Mouse (Mus musculus) left cerebral cortex, adult 2 months (tissue): ENCODE data around the gene Polr1d. TPM values are rescaled to one million over a fixed set of nuclear protein-coding genes. Genes with fewer than 3 reads are reported as not detected.

ENCODE experiments used
- DNase-seq, 2 experiments: peaks; one replicate each; pipeline ENCODE4 v3.0.0; 2021 to 2022; ENCODE audit warnings: low spot score in 2 of 2, mixed read lengths in 1 of 2; ENCODE audit errors: extremely low spot score in 1 of 2
- H3K27ac ChIP-seq: fragments of 200-600 bp; 2 replicates; pipeline ENCODE4 v1.8.1; 2022
- H3K4me3 ChIP-seq: fragments of 200-600 bp; 2 replicates; pipeline ENCODE4 v1.8.1; 2022
- CTCF ChIP-seq: fragments of 200-600 bp; IDR thresholded peaks from 2 replicates; pipeline ENCODE4 v1.8.1; 2022; ENCODE audit warnings: antibody characterized with exemption, mild to moderate bottlenecking, moderate library complexity
- intact Hi-C: fragments of 180-260 bp; cut with DNase I; formaldehyde crosslinking; loops from one replicate; pipeline ENCODE4 v1.15.1; 2025
- total RNA-seq, 2 experiments: library from RNA; stranded (reverse); gene quantifications; 2 replicates each; pipeline ENCODE4 v1.2.3; 2021

Gene Polr1d
- total RNA-seq, 2 experiments from 2014 or later: 66.8 to 67.0 TPM

DNA sequence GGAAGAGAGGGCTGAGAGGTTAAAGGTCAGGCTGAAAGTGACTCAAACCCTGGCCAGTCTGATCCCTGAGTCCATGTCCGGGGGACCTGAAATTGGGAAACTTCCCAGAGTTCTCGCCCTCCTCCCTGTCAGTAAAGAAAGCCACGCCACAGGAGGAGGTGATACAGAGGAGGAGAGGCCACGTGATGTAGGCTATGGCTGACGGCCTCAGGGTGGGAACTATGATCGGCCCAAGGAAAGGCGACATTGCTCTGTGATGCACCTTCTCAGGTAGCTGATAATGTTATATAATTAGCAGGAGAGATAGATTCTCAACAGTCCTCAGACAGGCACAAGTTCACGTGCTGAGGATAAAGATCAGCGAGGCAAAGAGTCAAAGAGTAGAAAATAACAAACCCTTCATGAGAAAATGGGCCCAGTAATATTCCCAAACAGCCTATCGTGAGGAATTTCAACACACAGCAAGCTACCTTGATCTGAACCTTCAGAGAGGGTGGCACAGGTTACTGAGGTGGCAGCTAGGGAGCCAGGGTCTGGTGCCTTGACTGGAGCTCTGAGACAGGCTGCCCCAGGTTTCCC lies 20.0 kb upstream of the Polr1d start:
- intact Hi-C loops: no loop called here
- Histone ChIP-seq H3K4me3 (no peak overlapping the region), H3K27ac (no peak overlapping the region)
- TF ChIP-seq CTCF: no peak
- no peak for DNase-seq

DNA sequence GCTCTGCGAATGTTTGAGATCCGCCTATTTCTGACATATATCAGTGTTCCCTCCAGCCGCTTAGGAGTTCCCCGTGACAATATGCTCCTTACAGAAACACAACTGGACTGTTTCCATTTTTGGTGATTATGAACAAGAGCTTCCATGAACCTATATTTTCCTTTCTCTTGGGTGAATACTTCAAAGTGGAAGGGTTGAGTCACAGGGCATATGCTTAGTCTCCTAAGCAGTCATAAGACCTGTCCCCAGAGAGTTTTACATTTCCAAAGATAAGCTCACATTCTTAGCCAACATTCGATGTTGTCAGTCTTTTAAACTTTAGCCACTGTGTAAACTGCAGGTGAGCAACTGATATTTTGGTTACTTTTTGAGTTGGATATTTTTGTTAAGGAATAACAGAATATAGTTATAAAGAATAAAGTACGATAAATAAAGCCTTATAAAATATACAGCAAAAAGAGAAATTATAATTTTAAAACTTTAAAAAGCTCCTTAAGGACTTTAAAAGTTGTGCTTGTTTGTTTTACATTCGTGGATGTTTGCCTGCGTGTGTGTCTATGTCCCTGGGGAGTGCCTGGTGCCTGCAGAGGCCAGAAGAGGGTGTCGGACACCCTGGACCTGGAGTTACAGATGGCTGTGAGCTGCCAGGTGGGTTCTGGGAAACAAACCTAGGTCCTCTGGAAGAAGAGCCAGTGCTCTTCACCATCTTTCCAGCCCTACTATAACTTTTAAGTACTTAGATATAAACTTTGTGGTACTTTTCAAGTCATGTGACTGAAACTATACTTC lies 19.0 kb upstream of the Polr1d start:
- TF ChIP-seq CTCF: no peak
- no peak for DNase-seq
- no peak overlapping the region for H3K27ac ChIP-seq
- intact Hi-C loops: no loop called here
- no peak overlapping the region for H3K4me3 ChIP-seq

- DNase-seq: no peak
- Histone ChIP-seq H3K4me3 (no peak overlapping the region), H3K27ac (no peak overlapping the region)
- intact Hi-C loops: no loop called here
- TF ChIP-seq CTCF: no peak
Measured at GRCm38 (mm10) chr5:147058661-147059060, 18.2 kb upstream of the Polr1d start.

GRCm38 (mm10) chr5:147059319-147059718 lies 17.5 kb upstream of the Polr1d start:
- no peak for DNase-seq
- TF ChIP-seq CTCF: no peak
- no peak overlapping the region for H3K27ac ChIP-seq
- H3K4me3 ChIP-seq: no peak overlapping the region
- intact Hi-C loops: no loop called here

DNA sequence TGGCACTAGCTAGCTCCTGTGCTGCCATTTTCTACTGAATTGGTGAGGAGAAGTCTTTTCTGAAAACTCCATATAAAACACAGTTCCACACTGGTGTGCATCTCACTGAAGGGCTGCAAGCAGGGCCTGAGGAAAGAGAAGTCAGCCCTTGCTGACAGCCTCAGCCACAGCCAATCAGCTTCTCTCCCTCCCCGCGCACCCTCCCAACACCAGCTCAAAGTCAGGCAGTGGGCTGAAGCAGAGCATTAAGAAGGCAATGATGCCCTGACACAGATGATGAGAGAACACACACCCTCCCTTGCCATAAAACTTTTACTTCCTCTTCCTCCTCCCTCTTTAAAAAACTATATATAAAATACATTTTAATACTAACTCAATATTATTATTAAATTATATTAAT lies 16.8 kb upstream of the Polr1d start:
- TF ChIP-seq CTCF: no peak
- no peak for DNase-seq
- Histone ChIP-seq H3K4me3 (no peak overlapping the region), H3K27ac (no peak overlapping the region)
- intact Hi-C loops: no loop called here

- no peak overlapping the region for H3K4me3 ChIP-seq
- no peak overlapping the region for H3K27ac ChIP-seq
- no peak for DNase-seq
- TF ChIP-seq CTCF: no peak
- intact Hi-C loops: no loop called here
Measured at GRCm38 (mm10) chr5:147063215-147063661, 13.6 kb upstream of the Polr1d start.

- H3K27ac ChIP-seq: no peak overlapping the region
- no peak for DNase-seq
- intact Hi-C loops: no loop called here
- H3K4me3 ChIP-seq: no peak overlapping the region
- no peak for TF ChIP-seq CTCF
Measured at GRCm38 (mm10) chr5:147066129-147066528, 10.7 kb upstream of the Polr1d start.

DNA sequence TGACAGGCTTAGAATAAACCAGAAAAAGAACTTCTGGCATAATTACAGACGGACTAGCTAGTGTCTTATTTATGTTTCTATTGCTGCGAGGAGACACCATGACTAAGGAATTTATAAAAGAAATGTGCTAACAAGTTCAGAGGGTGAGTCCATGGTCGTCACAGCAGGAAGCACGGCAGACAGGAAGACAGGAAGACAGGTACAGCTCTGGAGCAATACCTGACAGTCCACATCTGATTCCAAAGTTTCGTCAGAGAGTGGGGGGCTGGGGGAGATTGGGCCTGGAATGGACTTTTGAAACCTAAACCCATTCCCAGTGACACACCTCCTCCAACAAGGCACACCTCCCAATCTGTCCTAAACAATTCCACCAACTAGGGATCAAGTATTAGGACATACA lies 9.9 kb upstream of the Polr1d start:
- TF ChIP-seq CTCF: no peak
- Histone ChIP-seq H3K4me3 (no peak overlapping the region), H3K27ac (no peak overlapping the region)
- DNase-seq: no peak
- intact Hi-C loops: no loop called here

- intact Hi-C loops: no loop called here
- Histone ChIP-seq H3K4me3 (no peak overlapping the region), H3K27ac (no peak overlapping the region)
- DNase-seq: no peak
- TF ChIP-seq CTCF: no peak
Measured at GRCm38 (mm10) chr5:147068876-147069275, 8.0 kb upstream of the Polr1d start.

DNA sequence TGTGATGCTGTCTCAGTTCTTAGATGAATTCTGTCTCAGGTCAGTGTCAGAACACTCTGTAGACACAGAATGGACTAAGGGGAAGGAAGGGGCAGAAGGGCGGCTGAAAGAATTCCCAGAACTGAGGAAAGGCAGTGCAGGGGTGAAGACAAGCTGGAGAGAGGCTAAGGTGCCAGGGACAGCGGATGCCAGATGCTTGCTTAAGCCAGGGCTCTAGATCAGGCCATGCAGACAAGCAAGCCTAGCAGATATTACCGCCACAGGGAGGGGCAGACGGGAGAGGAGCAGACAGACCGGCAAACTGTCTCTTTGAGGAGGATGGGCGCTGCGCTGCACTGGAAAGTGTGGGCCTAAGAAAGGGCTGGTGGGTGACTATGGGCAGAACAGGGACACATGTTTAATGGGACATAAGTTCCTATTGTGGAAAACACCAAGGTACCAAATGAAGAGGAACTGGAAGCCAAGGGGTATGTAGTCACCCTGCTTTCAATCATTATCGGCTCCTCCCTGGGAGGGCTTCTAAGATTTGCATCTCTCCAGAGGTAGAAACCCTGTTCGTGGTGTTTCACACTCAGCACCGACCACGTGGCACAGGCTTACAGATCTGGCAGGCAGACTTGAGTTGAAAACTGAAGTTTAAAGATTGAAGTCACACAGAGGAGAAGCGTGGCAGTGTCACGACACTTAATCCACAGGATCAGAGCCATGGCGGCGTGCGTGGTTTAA lies 5.9 kb upstream of the Polr1d start:
- no peak for DNase-seq
- no peak for TF ChIP-seq CTCF
- no peak overlapping the region for H3K27ac ChIP-seq
- intact Hi-C loops: no loop called here
- no peak overlapping the region for H3K4me3 ChIP-seq

DNA sequence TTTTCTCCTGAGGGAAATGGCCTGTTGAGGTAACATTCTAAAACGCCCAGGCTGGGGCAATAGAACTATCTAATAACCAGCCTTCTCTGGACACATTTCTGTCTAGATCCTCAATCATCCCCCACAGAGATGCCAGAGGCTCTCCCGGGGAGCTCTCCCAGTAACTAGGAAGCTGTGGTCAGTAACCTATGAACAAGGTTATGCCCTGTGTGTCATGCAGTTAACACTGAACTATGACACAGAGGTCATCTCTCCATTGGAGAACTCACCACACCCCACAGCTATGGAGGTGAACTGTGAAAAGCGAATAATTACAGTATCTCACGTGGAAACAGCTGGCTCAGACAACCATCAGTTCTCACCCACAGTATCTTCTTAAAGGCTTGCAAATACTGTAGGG lies 5.0 kb upstream of the Polr1d start:
- intact Hi-C loops: no loop called here
- Histone ChIP-seq H3K27ac (no peak overlapping the region), H3K4me3 (no peak overlapping the region)
- no peak for DNase-seq
- no peak for TF ChIP-seq CTCF

DNA sequence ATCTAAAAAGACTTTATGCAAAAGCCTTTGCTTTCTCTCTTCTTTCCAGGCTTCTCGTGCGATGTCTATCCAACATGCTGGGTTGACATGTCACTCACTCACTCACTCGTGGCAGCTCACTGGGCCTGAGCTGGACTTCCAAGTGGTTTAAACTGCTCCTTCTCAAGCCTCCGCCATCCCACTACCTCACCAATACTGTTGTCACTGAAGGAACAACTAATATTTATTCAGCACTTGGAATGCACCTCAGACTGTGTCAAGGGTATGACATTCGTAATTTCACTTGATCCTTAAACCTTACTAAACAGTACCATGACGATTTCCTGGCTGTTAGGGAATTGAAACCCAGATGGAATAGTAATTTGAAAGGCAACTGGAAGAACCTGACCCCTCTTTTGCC lies 3.0 kb upstream of the Polr1d start:
- DNase-seq: no peak
- intact Hi-C loops: no loop called here
- TF ChIP-seq CTCF: no peak
- no peak overlapping the region for H3K4me3 ChIP-seq
- H3K27ac ChIP-seq: no peak overlapping the region
